Mouse (Mus musculus) thymus, postnatal 10 days (tissue): ENCODE data around the gene Bloc1s3.
"Not testable (repeated sequence)": the region's sequence is repeated elsewhere in the genome, so short reads cannot be mapped to it uniquely, and the experiment has no call there.

Experiments
- DNase-seq, 2 experiments: peaks; one replicate each; pipeline ENCODE4 v3.0.0; 2021; ENCODE audit warnings: low spot score in 2 of 2

The Bloc1s3 gene

DNA sequence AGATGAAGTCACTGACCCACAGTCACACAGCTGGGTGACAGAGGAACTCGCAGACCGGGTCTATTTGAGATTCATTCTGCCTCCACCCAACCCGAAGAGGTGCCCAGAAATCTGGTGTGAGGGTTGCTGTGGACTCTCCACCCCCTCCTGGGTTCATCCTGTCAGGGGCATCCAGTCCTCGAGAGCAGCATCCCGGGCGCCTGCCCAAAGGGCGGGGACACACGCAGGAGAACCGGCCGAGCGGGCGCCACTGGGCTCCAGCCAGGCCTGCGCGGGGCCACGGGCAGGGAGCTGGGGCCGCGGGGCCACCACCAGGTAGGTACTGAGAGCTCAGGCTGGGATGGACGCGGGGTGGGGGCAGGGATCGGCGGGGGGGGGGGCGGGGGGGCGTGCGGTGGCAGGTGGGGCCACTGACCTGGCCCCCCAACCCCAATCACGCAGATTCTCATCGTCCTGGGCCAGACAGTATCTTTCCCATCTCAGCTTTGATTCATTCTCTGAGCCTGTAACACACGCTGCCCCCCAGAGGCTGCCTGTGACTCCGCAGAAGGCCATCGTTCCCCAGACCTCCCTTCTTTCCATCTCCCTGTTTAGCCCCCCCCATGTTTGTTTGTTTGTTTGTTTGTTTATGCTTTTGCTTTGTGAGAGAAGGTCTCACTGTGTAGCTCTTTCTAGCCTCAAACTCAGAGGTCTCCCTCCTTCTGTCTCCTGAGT is 9.6 kb upstream of the Bloc1s3 start, which contains the start of gene Nkpd1:
Gene Nkpd1, plus strand, starts transcription at position 187 of the 714 bp plus-strand sequence.
- DNase-seq: no peak

DNA sequence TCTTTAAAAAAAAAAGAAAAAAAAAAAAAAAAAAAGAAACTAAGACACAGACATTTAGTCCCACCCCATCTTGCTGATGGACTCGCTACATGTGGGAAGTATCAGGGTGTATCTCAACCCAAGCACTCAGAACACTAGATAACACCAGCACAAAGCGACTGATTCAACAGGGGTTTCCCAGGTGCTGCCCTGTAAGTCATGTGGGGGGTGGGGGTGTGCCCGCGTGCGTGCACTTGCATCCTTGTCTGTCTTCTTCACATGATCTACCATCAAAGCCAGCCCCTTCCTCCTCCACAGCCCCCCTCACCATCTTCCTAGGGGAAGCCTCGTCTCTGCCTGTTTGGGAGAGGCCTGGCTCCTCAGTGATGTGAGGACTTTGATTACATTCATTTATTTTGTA is 4.2 kb upstream of the Bloc1s3 start:
- DNase-seq: no peak

DNA sequence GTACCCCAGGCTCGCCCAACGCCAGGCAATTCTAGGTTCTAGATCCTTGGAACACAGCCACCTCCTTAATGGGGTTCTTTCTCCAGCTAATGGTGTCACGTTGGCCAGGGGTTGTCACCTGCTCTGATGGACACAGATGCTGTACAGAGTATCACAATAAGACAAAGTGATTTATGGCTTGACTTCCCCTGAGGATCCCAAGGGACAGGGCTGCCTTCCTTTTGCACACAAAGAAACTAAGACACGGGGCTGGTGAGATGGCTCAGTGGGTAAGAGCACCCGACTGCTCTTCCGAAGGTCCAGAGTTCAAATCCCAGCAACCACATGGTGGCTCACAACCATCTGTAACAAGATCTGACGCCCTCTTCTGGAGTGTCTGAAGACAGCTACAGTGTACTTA is 3.8 kb upstream of the Bloc1s3 start:
- DNase-seq: not testable (repeated sequence)

DNA sequence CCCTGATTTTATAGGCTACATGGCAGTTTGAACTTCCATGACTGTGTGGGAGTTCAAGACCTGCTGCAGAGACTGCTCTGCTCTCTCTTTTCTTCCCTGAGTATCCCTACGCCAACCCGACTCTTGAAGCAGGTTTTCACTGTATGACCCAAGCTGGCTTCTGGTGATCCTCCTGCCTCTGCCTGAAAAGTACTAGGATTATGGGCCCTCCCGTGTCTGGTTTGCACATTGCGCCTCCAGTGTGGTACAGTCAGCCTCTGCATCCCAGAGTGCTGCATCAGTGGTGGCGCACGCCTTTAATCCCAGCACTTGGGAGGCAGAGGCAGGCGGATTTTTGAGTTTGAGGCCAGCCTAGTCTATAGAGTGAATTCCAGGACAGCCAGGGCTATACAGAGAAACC is 1.6 kb upstream of the Bloc1s3 start:
- DNase-seq: no peak

DNA sequence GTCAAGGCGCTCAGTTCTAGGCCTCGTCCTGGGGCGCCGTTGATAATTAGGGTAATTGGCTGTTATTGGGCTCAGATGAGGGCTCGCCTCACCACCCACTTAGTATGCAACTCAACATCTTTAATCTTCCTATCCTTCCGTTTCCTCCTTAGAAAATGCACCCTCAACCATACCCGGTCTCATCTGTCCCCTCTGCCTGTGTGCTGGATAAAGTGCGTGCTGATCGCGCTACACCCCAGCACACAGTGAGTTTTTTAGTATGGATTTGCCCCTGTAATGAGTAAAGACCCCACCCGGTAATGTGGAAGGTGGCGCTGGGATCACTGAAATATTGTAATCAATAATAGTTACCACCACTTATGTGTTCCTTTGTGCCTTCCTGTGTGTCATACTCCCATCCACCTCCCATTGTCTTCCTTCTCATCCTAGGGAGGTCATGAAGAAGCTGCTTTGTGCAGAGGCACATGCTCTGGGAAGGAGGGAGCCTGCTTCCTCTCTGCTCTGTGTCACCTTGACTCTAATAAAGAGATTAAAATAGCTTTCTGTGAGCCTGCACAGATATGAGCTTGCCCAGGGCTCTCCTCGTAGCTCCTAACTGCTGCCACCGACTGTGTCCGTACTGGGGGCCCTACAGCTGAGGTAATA is 879 bp upstream of the Bloc1s3 start:
- no peak for DNase-seq

DNA sequence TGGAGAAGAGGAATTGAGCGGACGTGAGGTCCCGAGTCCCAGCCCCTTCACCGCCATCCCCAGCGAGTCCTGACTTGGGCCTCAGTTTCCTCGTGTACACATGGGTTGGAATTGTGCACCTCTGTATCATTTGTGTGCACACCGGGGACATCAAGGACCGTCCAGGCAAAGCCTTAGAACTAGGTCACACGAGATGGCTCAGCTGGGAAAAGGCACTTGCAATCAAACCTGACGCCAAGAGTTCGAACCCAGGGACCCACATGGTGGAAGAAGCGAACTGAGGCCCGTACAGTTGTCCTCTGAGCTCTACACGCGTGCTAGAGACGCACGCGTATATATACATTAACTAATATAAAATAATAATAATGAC is 570 bp downstream of the Bloc1s3 start:
- DNase-seq: no peak

DNA sequence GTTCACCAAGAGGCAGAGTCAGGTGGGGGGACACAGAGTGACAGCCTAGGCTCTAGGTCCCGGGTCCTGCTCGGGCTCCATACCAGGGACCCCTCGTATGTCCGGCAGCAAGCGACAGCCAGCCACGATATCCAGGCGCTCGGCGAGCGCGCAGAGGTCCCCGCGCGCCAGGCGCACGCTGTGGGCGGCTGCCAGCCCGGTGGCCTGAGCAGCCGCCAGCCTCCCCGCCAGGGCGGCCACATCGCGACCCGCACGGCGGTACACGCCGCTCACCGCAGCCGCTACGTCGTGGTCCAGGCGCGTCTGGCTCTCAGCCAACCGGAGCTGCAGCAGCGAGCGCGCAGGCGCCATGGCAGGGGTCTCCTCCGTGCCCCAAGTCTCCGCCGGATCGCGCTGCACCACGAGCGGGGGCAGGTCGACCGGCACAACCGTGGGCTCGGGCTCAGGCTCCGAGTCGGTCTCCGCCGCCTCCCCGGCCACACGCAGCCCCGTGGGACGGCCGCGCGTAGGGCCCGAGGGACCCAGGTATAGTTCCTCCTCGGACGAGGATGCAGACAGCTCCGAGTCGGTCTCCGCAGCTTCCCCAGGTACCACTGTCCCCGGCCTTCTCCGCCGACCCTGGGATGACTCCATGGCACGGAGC is 1.1 kb downstream of the Bloc1s3 start:
- peak; percentile 49 to 58 for DNase-seq

DNA sequence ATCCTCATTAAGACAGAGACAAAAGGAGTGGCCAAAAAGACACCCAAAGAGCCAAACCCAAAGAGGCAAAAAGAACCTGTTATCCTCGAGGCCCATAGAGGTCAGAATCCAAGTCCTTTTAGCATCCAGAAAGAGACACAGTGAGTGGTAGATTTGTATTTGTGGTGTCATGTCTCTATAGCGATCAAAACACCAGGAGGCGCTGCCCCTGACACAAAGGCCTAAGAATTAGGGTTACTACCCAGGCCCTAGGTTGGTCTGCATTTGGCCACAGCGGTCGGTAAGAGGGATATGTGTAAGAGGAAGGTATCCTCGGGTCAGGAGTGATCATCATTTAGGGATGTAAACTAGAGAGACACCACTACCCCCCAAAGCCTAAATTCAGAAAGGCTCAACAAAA is 1.8 kb downstream of the Bloc1s3 start:
- DNase-seq: no peak

DNA sequence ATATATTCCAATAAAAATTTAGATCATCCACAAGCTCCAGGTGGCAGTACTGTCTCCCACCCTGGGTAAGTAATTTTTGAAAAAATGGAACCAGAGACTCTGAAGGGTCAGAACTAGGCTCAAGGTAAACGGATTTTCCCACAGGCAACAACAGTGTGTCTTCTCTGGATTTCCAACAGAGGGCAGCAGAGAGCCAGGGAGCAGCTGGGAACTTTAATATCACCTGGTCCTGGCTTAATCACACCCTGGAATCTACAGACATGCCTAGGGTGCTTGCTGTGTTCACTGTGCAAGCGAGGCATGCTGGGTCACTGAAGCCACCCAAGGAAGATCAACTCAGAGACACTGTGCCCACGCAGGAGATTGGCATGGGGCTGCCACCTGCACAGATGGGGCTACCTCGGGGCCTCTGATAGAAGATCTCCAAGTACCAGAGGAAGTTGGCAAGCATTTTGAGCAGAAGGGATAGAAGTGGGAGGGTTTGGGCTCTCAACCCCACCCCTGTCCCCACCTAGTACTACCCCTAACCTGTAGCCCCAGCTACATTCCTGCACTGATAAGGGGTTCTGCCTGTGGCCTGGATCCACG is 4.6 kb downstream of the Bloc1s3 start:
- peak in 1 of 2 experiments; percentile 73 for DNase-seq

DNA sequence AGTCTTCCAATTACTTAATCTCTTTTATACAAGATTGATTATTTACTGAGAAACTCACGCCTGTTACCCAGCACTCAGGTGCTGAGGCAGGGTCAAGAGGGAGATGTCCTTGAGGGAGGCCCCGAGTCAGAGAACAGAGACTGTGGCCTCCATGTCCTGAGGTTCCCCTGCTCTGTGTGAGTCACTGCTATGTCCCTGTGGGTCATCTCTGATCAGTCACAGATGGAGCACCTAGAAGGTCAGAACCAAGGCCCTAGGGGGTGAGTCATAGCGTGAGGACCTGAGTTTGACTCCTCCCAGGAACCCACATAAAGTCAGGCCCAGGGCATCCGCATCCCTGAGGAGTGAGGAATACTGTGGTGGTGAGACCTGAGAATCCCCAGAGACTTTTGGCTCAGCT is 6.5 kb downstream of the Bloc1s3 start:
- no peak for DNase-seq

DNA sequence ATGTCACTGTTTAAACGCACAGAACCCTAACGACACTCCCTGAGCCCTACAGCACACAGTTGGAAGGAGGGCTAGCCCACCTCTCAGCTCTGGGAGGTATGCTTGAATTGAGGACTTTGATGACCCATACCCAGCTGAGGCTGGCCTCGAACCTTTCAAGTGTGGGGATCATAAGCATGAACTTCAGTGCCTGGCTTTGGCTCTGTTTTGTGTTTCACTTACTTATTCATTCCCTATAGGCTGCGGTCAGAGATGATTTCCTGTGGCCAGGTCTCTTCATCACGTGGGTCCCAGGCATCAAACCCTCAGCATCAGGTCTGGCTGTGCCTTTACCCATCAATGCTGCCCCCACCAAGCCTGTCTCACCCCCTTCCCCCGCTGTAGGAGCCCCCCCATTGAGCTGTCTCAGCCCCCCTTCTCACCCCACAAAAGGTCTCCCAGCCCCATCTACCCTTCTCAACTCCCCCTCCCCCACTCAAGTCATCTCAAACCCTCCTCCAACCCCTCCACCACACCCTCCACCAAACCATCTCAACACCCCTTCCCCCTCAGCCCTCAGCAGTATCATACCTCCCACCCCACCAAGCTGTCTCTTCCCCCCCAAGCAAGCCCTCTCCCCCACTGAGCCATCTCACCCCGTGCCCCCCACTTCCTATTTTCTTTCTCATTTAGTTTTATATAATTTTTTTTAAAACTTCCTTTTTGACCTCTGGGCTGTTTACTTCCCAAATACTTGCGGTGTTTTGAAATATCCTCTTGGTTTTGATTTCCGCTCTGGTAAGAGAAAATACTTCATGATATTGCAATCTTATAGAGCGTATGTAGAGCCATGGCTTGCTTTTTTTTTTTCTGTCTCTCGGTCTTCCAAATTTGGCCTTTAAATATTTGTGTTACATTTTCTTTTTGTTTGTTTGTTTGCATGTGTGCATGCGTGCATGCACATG is 7.5 kb downstream of the Bloc1s3 start:
- no peak for DNase-seq

DNA sequence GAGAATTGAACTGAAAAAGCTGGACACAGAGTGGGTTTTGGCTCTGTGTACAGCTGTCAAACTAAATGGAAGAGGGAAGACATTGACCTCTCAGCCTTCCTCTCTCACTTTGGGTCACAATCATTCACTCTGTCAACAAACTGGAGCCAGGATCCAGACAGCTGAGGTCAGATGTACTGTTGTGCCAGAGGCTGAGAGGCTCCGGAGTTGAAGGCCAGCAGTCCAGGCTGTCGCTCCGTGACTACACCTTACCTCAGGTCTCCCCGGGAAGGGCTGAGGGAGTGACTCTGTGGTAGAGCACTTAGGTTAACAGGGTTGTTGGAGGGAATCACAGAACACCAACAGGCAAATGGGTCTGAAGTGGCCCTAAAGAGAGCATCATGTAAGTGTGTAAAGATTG is 9.8 kb downstream of the Bloc1s3 start:
- DNase-seq: no peak

DNA sequence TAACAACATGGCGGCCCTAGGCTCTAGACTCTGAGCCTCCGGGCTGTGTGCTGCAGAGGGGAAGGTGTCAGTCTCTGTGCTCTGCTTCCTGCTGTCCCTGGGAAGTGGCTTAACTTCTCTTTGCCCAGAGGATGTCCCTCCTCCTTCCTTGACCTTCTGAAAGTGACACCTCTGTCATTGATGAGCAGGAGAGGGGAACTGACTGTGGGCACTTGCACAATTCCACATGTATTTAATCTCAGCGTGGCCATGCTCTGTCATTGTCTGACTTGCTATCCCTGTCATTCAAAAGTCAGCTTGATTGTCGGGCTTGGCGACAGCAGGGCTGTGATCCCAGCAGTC is 12.0 kb downstream of the Bloc1s3 start:
- no peak for DNase-seq

DNA sequence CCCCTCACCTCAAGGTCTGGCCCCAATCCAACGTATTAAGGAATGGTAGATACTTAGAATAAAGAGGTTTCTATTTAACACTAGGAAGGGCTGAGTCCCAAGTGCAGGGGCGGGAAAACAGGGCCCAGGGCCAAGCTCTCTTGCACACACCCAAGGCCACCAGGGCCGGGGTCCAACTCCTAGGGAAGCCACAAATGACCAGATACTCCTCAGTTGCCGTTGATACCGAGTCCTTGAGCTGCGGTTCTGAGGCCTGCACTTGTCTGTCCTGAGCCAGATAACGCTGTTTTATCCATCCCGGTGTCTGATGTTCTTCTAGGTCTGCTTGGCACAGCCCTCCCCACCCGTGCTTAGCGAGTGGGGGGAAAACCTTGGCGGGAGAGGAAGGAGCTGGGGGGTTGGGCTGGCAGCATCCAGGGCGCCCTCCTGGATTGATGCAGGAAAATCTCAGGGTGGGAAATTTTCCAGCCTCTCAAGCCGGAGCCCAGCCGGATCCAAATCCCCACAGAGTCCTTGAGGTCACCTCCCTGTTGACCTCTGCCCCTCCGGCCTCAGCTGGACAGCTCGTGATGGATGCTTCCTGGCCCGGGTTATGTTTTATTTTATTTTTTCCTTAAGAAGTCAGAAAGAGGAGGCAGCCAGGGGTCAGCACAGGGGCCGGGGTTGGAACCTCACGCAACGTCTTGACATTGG is 12.5 kb downstream of the Bloc1s3 start:
- DNase-seq: no peak

DNA sequence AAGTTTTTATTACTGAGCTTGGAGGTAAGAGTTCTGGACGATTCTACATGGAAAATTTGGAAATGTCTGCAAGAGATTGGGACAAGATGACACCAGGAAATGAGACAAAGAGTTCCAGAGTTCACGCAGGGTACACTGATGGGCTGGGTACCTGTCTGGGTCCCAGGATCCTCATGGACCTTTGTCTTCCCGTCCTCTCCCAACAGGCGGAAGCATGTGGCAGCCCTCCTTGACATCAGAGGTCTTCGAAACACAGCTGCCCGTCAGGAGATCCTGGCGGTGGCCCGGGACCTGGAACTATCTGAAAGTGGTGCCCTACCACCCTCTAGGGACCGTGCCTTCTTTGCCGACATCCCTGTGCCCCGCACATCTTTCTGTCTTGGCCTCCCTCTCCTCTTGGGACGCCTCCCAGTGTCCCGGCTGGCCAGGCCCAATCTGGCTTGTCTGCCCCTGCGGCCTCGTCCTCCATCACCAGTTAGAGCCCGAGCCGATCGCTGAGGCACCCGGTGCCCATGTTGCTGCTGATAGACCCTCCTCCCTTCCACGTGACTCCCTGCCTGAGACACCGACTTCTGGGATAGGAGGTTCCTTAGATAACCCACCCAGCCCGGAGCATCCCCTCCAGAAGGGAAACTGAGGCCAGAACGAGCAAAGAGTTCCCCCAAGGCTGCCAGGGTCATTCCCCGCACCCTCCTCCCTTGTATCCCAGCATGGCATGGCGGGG is 13.3 kb downstream of the Bloc1s3 start:
- DNase-seq: no peak

DNA sequence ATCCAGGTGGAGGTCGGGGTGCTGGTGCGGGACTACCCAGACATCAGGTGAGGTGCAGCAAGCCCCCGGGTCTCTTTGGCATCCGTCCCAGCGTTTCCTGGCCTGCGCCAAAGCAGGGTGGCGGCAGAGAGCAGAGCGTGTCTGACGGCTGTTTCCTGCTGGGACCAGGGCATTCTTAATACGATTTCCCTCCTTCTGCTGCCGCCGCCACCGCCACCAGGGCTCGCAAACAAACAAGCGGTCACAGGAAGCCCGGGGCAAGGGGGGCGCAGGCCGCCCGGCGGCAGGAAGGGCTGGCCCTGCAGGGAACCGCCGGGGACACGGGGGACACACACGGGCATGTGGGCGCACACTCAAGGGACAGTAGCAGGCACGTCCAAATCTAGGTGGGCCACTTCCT is 16.4 kb downstream of the Bloc1s3 start:
- DNase-seq: no peak

DNA sequence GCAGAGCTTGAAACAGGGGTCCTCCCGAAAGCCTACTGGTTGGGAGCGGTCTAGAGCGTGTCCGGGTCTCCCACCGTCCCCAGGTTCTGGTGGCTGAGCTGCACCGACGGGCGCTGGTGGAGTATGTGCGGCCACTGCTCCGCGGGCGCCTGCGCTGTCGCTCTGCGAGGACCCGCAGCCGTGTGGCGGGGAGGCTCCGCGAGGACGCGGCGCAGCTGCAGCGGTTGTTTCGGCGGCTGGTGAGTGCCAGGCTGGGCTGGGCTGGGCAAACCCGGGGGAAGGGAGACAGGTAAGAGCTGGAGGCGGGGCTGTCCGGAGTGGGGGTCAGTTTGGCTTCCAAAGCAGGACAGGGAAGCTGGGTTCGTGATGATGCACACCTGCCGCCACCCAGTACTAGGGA is 18.6 kb downstream of the Bloc1s3 start:
- no peak for DNase-seq

DNA sequence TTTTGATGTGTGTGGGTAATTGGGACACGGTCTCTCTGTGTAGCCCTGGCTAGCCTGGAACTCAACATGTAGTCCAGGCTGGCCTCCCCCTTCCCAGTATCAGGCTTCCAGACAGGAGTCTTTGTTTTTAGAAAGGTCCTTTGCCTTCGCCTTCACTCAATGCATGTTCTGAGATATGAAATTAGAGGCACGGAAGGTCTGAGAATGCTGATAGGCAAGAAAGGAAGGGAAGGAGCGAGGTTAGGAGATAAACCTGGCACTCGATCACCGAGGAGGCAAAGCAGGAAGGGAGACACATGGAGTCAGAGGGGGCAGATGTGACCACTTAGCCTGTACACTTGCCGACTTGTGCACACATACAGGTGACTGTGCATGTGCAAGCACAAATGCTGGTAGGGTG is 21.6 kb downstream of the Bloc1s3 start:
- no peak for DNase-seq

DNA sequence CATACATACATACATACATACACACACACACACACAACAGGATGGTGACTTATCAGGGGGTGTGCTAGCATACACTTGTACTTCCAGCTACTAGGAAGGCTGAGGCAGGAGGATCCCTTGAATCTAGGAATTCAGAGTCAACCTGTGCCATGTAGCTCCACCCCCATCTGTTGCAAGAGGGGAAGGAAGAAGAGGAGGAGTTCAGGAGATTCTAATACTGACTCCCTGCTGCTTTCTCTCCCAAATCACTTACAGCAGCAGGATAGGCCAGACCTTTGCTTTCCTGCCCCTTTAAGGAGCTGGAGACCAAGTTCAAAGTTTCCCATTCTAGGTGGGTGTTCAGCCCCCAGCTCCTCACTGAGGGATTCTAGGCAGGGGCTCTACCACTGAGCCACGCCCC is 22.7 kb downstream of the Bloc1s3 start:
- no peak for DNase-seq

DNA sequence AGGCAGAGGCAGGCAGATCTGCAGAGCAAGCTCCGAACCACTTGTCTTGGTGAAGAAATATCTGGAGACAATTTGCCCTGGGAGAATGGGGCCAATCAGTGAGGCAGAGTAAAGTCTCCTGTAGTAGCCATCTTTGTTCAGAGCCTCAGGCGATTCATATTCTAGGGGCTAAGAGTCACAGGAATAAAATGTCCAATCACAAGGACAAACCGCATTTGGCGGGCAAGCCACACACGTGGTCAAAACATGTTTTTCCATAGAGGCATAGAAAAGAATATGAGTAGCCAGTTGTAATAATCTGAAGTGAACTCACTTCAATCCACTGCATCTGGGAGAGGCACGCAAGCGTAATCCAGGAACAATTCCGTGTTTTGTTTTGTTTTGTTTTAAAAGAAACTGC is 24.9 kb downstream of the Bloc1s3 start:
- no peak for DNase-seq
